Mouse (Mus musculus) hindbrain, embryonic 14.5 days (tissue): ENCODE data around the gene Coa3. TPM values are rescaled to one million over a fixed set of nuclear protein-coding genes. Genes with fewer than 3 reads are reported as not detected.
A peak's percentile ranks its signal among the peaks of the same experiment; 100 is the strongest.

Experiments
- ATAC-seq: fragments of 200-750 bp; cut with Nextera tagmentation; 2 replicates; pipeline ENCODE4 v1.8.0; 2017; ENCODE audit warnings: moderate number of reproducible peaks, mild to moderate bottlenecking, moderate TSS enrichment, moderate library complexity; ENCODE audit not compliant: low FRiP score
- DNase-seq: peaks from one replicate; pipeline ENCODE4 v3.0.0-alpha.2; 2015; ENCODE audit warnings: low spot score
- H3K27ac ChIP-seq: fragments of 300-500 bp; sonication (generic); 2 replicates; pipeline ENCODE4 v1.5.1; 2014; ENCODE audit warnings: mild to moderate bottlenecking, moderate library complexity
- H3K27me3 ChIP-seq: fragments of 300-500 bp; sonication (generic); 2 replicates; pipeline ENCODE4 v1.6.1; 2014; ENCODE audit warnings: mild to moderate bottlenecking, low read length, mixed read lengths; ENCODE audit not compliant: control insufficient read depth, insufficient read depth
- H3K36me3 ChIP-seq: fragments of 300-500 bp; sonication (generic); replicated peaks from 2 replicates; pipeline ENCODE4 v1.6.1; 2014; ENCODE audit not compliant: control insufficient read depth, insufficient read depth
- H3K4me1 ChIP-seq: fragments of 300-500 bp; sonication (generic); replicated peaks from 2 replicates; pipeline ENCODE4 v1.6.1; 2014; ENCODE audit warnings: antibody characterized with exemption, low read length, mixed read lengths; ENCODE audit not compliant: control insufficient read depth, insufficient read depth
- H3K4me2 ChIP-seq: fragments of 300-500 bp; sonication (generic); replicated peaks from 2 replicates; pipeline ENCODE4 v1.6.1; 2014; ENCODE audit warnings: mild to moderate bottlenecking, moderate library complexity
- H3K4me3 ChIP-seq: fragments of 300-500 bp; sonication (generic); replicated peaks from 2 replicates; pipeline ENCODE4 v1.5.1; 2014; ENCODE audit warnings: mild to moderate bottlenecking, low read length
- H3K9ac ChIP-seq: fragments of 300-500 bp; sonication (generic); 2 replicates; pipeline ENCODE4 v1.6.1; 2014
- H3K9me3 ChIP-seq: fragments of 300-500 bp; sonication (generic); 2 replicates; pipeline ENCODE4 v1.6.1; 2016; ENCODE audit warnings: low read length; ENCODE audit not compliant: control insufficient read depth
- WGBS: fragments of 180-500 bp; shearing (Covaris S2); extraction: QIAGEN DNeasy Blood & Tissue Kit; methylation state at CpG from one replicate; pipeline ENCODE4 v1.1.7; 2014; 5-methylcytosine and 5-hydroxymethylcytosine counted together
- polyA plus RNA-seq: library from polyadenylated mRNA; unstranded; fragments of >200 nt; fragmentation: Nextera tagmentation; extraction: Ambion mirVana; gene quantifications from 2 replicates; pipeline ENCODE4 v1.2.1, GENCODE M21; 2014

The Coa3 gene
- polyA plus RNA-seq, 1 experiment from 2014 or later = 256 TPM

DNA sequence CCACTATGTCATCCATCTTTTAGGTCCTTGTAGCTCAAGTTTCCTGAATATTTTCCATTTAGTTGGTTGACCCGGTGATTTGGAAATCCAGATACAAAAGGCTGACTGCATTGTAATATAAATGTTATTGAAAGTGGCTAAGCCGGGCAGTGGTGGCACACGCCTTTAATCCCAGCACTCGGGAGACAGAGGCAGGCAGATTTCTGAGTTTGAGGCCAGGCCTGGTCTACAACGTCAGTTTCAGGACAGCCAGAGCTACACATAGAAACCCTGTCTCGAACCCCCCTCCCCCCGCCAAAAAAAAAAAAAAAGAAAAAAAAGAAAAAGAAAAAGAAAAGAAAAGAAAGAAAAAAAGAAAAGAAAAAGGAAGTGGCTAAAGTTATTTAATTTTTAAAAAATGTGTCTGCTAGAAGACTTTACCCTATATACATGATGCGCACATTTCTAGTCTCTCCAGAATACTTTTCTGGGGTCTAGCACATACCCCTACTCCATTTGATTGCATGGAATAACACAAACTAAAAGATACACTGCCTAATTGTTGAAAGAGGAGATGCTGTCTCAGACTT, 36.3 kb upstream of the Coa3 start:
- no peaks in the 10 kb centered on the region for H3K27me3 ChIP-seq
- H3K27ac ChIP-seq = peak overlapping the region; percentile 81
- H3K9ac ChIP-seq = peak overlapping the region; percentile 96

DNA sequence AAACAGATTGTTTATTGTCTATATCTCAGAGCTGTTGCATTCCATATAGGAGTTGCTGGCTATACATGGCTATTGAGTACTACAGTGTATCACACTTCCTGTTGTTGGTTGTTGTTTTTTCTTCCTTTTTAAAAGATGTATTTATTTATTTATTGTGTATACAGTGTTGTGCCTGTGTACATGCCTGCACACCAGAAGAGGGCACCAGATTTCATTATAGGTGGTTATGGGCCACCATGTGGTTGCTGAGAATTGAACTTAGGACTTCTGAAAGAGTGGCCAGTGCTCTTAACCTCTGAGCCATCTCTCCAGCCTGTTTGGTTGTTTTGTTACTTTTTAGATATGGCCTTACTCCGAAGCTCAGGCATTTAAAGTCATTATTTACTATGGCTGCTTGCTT, 35.7 kb upstream of the Coa3 start:
- Histone ChIP-seq H3K4me1 (peaks cover 15% of the 10 kb centered on the region), H3K9me3 (no peaks in the 10 kb centered on the region), H3K27ac (no peak overlapping the region), H3K4me3 (no peak overlapping the region), H3K36me3 (peaks cover 14% of the 10 kb centered on the region), H3K9ac (no peak overlapping the region), H3K4me2 (no peak overlapping the region), H3K27me3 (no peaks in the 10 kb centered on the region)
- DNase-seq (no peak), ATAC-seq (no peak)
- 94% methylated on average over 1 of the region's 1 CpGs for WGBS

More for the DNA sequence above, 36.3 kb upstream of the Coa3 start:
- 88% methylated on average over 8 of the region's 8 CpGs for WGBS
- Histone ChIP-seq H3K36me3 (peaks cover 20% of the 10 kb centered on the region), H3K4me1 (peaks cover 15% of the 10 kb centered on the region), H3K9me3 (no peaks in the 10 kb centered on the region), H3K4me2 (peak overlapping the region; percentile 96), H3K4me3 (peak overlapping the region; percentile 96)
- ATAC-seq (no peak), DNase-seq (no peak)

DNA sequence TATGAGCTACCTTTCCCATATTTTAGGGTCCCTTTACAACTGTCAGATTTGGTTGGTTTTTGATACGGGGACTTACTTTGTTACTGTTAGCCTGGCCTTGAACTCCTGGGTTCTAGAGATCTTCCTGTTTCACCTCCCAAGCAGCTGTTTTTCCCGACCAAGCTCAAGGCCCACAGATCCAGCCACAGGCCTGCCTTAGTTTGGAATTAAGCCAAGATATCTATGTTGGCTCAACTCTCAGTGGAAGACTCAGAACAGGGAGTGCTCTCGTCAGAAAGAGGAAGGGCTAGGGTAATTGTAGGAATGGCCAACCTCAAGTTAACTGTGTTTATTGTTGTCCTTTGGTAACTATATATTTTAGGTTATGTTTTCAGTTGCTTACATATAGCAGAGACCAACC, 33.2 kb upstream of the Coa3 start:
- DNase-seq (no peak), ATAC-seq (no peak)
- peaks cover 6% of the 10 kb centered on the region for H3K4me1 ChIP-seq
- no peaks in the 10 kb centered on the region for H3K9me3 ChIP-seq
- no peaks in the 10 kb centered on the region for H3K36me3 ChIP-seq
- H3K4me3 ChIP-seq = no peak overlapping the region
- no peak overlapping the region for H3K9ac ChIP-seq
- H3K27ac ChIP-seq = no peak overlapping the region
- WGBS = 82% methylated on average over 3 of the region's 3 CpGs
- H3K4me2 ChIP-seq = no peak overlapping the region
- H3K27me3 ChIP-seq = no peaks in the 10 kb centered on the region

DNA sequence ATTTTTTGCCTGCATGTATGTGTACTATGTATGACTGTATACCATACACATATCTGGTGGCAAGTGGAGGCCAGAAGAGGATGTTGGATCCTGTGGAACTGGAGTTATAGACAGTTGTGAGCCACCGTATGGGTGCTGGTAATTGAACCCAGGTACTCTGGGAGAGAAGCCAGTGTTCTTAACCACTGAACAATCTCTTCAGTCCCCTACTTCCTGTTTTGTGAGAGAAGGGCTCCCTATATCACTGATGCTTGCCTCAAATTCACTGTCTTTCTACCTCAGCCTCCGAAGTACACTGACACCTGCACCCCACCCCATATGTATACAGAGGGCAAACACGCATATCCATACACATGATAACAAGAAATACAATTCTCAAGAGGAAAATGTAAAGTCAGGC, 32.2 kb upstream of the Coa3 start:
- Histone ChIP-seq H3K9me3 (no peaks in the 10 kb centered on the region), H3K4me2 (no peak overlapping the region), H3K4me1 (no peaks in the 10 kb centered on the region), H3K27ac (no peak overlapping the region), H3K4me3 (no peak overlapping the region), H3K9ac (no peak overlapping the region), H3K27me3 (no peaks in the 10 kb centered on the region), H3K36me3 (no peaks in the 10 kb centered on the region)
- WGBS = 90% methylated on average over 3 of the region's 3 CpGs
- no peak for DNase-seq
- no peak for ATAC-seq

DNA sequence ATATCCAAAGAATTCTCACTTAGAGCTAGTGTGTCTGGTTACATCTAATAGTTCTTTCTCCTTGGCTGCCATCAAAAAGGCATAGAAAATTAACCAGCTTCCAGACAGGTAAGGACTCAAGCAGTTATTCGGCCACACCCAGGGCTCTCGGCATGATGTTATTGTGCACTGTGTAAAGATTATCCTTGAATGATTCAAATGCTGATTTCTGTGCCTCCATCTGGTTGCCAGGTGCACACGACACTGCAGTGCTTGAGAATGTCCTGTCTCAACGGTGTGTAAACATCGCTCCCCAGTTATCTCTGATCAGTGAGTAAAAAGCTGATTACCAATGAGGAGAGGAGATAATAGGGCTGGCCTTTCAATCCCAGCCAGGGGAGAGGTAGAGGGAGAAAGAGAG, 28.8 kb upstream of the Coa3 start:
- DNase-seq (no peak), ATAC-seq (no peak)
- H3K4me1 ChIP-seq = no peaks in the 10 kb centered on the region
- no peaks in the 10 kb centered on the region for H3K27me3 ChIP-seq
- H3K4me3 ChIP-seq = no peak overlapping the region
- no peaks in the 10 kb centered on the region for H3K36me3 ChIP-seq
- no peak overlapping the region for H3K27ac ChIP-seq
- H3K9ac ChIP-seq = no peak overlapping the region
- no peaks in the 10 kb centered on the region for H3K9me3 ChIP-seq
- no peak overlapping the region for H3K4me2 ChIP-seq
- WGBS = 48% methylated on average over 5 of the region's 5 CpGs

DNA sequence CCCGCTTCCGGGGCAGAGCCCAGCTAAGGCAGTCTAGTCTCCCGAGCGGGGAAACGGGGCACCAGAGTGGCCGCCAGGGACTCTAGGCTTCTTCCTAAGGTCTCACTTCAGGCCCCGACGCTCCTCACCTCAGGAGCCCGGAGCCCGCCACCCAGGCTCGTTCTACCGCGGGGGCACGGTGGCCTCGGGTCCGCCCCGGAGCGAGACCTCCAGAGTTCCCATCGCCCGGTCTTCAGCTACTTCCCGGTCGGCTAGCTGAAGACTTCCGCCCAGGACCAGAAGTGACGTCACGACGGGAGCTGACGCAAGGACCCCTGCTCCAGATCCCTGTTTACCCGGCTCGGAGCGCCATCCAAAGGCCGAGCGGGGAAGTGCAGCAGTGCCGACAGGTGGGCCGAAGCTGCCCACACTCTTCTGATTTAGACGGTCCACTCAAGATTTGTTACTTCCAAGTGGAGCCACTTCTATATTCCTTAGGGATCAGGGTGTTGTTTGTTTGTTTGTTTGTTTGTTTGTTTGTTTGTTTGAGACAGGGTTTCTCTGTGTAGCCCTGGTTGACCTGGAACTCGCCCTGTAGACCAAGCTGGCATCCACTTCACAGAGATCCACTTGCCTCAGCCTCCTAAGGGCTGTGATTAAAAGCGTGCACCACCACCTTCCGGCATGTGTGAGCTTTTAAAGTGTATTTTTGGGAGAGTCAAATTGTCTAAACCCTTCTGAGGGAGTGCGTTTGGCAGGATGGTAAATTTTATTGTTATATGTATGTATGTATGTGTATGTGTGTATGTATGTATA, 23.3 kb upstream of the Coa3 start, which contains the start of gene Becn1:
Gene Becn1, minus strand, starts transcription at position 283 of the 795 bp plus-strand sequence.
- peak within 1 kb of the TSS; percentile 90 for H3K9ac ChIP-seq
- peak within 1 kb of the TSS; percentile 65 for H3K4me3 ChIP-seq
- H3K4me2 ChIP-seq = peak within 1 kb of the TSS; percentile 99
- H3K27ac ChIP-seq = peak within 1 kb of the TSS; percentile 52
- H3K27me3 ChIP-seq = no peaks in the 10 kb centered on the region
- H3K9me3 ChIP-seq = no peaks in the 10 kb centered on the region
- DNase-seq (peak; percentile 99), ATAC-seq (peak; percentile 94)
- peaks cover 25% of the 10 kb centered on the region for H3K36me3 ChIP-seq
- 6% methylated on average over 39 of the region's 39 CpGs for WGBS
- peaks cover 12% of the 10 kb centered on the region for H3K4me1 ChIP-seq

DNA sequence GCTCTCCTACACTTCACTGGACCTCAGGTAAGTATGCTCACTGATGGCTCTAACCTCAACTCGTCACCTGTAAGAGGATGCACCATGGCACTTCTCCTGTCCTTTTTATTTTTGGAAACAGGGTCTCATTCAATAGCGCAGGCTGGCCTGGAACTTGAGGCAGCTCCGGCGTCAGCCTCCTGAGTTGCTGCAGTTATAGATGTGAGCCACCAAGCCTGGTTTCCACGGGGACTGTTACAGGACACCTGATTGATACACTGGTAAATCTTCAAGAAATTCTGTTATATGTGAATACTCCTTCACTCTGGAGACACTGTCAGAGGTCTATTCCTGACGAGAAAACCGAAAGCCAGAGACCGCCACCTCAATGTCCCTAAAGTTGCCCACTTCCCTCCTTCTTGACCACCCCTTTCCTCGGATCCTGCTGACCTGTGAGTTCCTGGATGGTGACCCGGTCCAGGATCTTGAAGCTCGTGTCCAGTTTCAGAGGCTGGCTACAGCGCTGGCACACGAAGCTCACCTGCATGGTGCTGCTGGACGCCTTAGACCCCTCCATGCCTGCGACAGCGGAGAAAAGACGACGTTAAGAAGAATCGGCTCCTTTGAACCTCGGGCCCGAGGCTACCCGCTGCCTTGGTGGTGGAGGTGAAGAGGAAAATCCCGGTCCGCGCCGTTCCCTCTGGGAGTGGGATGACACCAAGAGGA, 22.5 kb upstream of the Coa3 start:
- Histone ChIP-seq H3K36me3 (peaks cover 29% of the 10 kb centered on the region), H3K27ac (peak overlapping the region; percentile 52), H3K9ac (peak overlapping the region; percentile 90), H3K9me3 (no peaks in the 10 kb centered on the region), H3K4me1 (peaks cover 12% of the 10 kb centered on the region), H3K4me3 (peak overlapping the region; percentile 65), H3K4me2 (peak overlapping the region; percentile 99), H3K27me3 (no peaks in the 10 kb centered on the region)
- 13% methylated on average over 26 of the region's 26 CpGs for WGBS
- DNase-seq = no peak
- ATAC-seq = no peak

DNA sequence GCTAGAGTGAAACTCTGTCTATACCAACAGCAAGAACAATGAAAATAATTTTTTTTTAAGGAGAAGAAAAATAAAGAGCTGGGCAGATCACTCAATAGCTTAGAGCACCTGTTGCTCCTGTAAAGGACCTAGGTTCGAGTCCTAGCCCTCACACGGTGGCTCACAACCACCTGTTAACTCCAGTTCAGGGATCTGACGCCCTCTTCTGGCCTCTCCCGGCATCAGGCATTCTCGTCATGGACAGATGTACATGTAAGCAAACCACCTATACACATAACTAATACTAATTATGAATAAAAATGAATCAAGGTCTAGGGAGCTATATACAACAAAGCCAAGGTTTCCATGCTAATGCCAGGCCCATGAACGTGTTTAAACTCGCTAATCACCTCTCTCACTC, 22.0 kb upstream of the Coa3 start:
- Histone ChIP-seq H3K9ac (peak overlapping the region; percentile 90), H3K4me2 (peak overlapping the region; percentile 99), H3K4me3 (peak overlapping the region; percentile 65; the same call in 1 of the 2 replicates), H3K36me3 (peaks cover 34% of the 10 kb centered on the region), H3K27me3 (no peaks in the 10 kb centered on the region), H3K9me3 (no peaks in the 10 kb centered on the region), H3K4me1 (peaks cover 12% of the 10 kb centered on the region), H3K27ac (no peak overlapping the region)
- DNase-seq = no peak
- ATAC-seq = no peak
- 75% methylated on average over 7 of the region's 7 CpGs for WGBS

DNA sequence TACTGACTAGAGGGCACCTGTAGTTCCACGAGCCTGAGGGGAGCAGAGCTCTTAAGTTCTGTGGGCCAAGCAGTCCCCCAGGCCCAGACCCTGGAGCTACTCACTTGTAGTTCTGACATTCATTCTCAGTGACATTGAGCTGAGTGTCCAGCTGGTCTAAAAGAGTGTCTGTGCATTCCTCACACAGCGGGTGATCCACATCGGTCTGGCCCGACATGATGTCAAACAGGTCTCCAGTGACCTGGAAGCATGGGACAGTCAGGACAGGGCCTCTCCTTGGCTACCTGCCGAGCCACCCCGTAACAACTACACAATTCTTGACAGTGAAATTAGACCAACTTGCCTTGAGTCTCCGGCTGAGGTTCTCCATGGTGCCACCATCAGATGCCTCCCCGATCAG, 16.3 kb upstream of the Coa3 start:
- ATAC-seq (no peak), DNase-seq (no peak)
- H3K4me3 ChIP-seq = no peak overlapping the region
- no peak overlapping the region for H3K9ac ChIP-seq
- 92% methylated on average over 8 of the region's 8 CpGs for WGBS
- no peak overlapping the region for H3K27ac ChIP-seq
- no peaks in the 10 kb centered on the region for H3K4me1 ChIP-seq
- H3K27me3 ChIP-seq = no peaks in the 10 kb centered on the region
- H3K9me3 ChIP-seq = no peaks in the 10 kb centered on the region
- no peak overlapping the region for H3K4me2 ChIP-seq
- H3K36me3 ChIP-seq = peaks cover 91% of the 10 kb centered on the region
